Mouse (Mus musculus) MEL (cell line): Measurements from ENCODE around the gene Sec1. TPM values are rescaled to one million over a fixed set of nuclear protein-coding genes. Genes with fewer than 3 reads are reported as not detected.

ENCODE experiments used
- DNase-seq: peaks from one replicate; pipeline ENCODE4 v3.0.0; 2011; ENCODE audit warnings: low read depth, low spot score
- H3K27ac ChIP-seq: 2 replicates; pipeline ENCODE4 v1.5.1; 2012; ENCODE audit warnings: low read depth, mild to moderate bottlenecking, control low read depth, low read length, moderate library complexity; ENCODE audit not compliant: control insufficient read depth
- H3K27me3 ChIP-seq, 2 experiments: fragments of 150-350 bp in 1 of 2; sonication (generic) in 1 of 2; 2 replicates each; pipeline ENCODE4 v1.6.1; 2012; ENCODE audit warnings: low read length in 2 of 2, mild to moderate bottlenecking in 2 of 2, improper control_type of control experiment in 1 of 2, moderate library complexity in 1 of 2; ENCODE audit not compliant: insufficient read depth in 2 of 2, control insufficient read depth in 1 of 2
- H3K36me3 ChIP-seq, 2 experiments: 2 replicates each; pipeline ENCODE4 v1.6.1; 2012 to 2014; ENCODE audit warnings: low read length in 2 of 2, improper control_type of control experiment in 1 of 2, inconsistent platforms in 1 of 2, mild to moderate bottlenecking in 1 of 2; ENCODE audit not compliant: insufficient read depth in 2 of 2, control insufficient read depth in 1 of 2
- H3K4me1 ChIP-seq, 2 experiments: fragments of 150-350 bp in 1 of 2; sonication (generic) in 1 of 2; 2 replicates each; pipeline ENCODE4 v1.6.1; 2012; ENCODE audit warnings: low read length in 2 of 2, improper control_type of control experiment in 1 of 2, mild to moderate bottlenecking in 1 of 2; ENCODE audit not compliant: insufficient read depth in 2 of 2, control insufficient read depth in 1 of 2
- H3K4me3 ChIP-seq, 2 experiments: fragments of 150-350 bp in 1 of 2; sonication (generic) in 1 of 2; 2 replicates each; pipeline ENCODE4 v1.5.1; 2012; ENCODE audit warnings: low read depth in 2 of 2, low read length in 2 of 2, mild to moderate bottlenecking in 2 of 2, moderate library complexity in 2 of 2, control low read depth in 1 of 2, improper control_type of control experiment in 1 of 2; ENCODE audit not compliant: control insufficient read depth in 1 of 2, insufficient read depth in 1 of 2
- H3K79me2 ChIP-seq: 2 replicates; pipeline ENCODE4 v1.6.1; 2012; ENCODE audit warnings: mild to moderate bottlenecking, low read length, moderate library complexity; ENCODE audit not compliant: control insufficient read depth, poor library complexity, insufficient read depth
- H3K9ac ChIP-seq: 2 replicates; pipeline ENCODE4 v1.6.1; 2012; ENCODE audit warnings: low read depth, mild to moderate bottlenecking, control low read depth, low read length, moderate library complexity; ENCODE audit not compliant: control insufficient read depth, poor library complexity, severe bottlenecking
- H3K9me3 ChIP-seq: fragments of 150-350 bp; sonication (generic); replicated peaks from 2 replicates; pipeline ENCODE4 v1.6.1; 2012; ENCODE audit warnings: mild to moderate bottlenecking, low read length, improper control_type of control experiment, moderate library complexity; ENCODE audit not compliant: insufficient read depth
- CHD1 ChIP-seq: IDR thresholded peaks from 2 replicates; pipeline ENCODE4 v1.6.1; 2012; ENCODE audit warnings: low read depth, mild to moderate bottlenecking, inconsistent platforms, low read length, improper control_type of control experiment
- CHD2 ChIP-seq: IDR thresholded peaks from 2 replicates; pipeline ENCODE4 v1.6.1; 2011; ENCODE audit warnings: low read length, improper control_type of control experiment
- CTCF ChIP-seq, 3 experiments: IDR thresholded peaks in 2 of 3; conservative IDR thresholded peaks in 1 of 3; 2 replicates each; pipeline ENCODE4 v1.5.1; 2011 to 2012; ENCODE audit warnings: low read length in 3 of 3, low read depth in 2 of 3, mild to moderate bottlenecking in 2 of 3, improper control_type of control experiment in 1 of 3, inconsistent platforms in 1 of 3, mixed read lengths in 1 of 3, moderate library complexity in 1 of 3; ENCODE audit not compliant: control insufficient read depth in 1 of 3, insufficient read depth in 1 of 3, poor library complexity in 1 of 3, severe bottlenecking in 1 of 3
- E2F4 ChIP-seq: IDR thresholded peaks from 2 replicates; pipeline ENCODE4 v1.6.1; 2011; ENCODE audit warnings: low read depth, low read length, improper control_type of control experiment, borderline replicate concordance
- ELF1 ChIP-seq: IDR thresholded peaks from 2 replicates; pipeline ENCODE4 v1.6.1; 2014; ENCODE audit warnings: low read depth, mild to moderate bottlenecking, inconsistent platforms, low read length, improper control_type of control experiment, moderate library complexity
- EP300 ChIP-seq, 2 experiments: IDR thresholded peaks; 2 replicates each; pipeline ENCODE4 v1.6.1; 2011; ENCODE audit warnings: improper control_type of control experiment in 2 of 2, low read length in 2 of 2, low read depth in 1 of 2, mild to moderate bottlenecking in 1 of 2
- GABPA ChIP-seq: IDR thresholded peaks from 2 replicates; pipeline ENCODE4 v1.6.1; 2012; ENCODE audit warnings: low read depth, mild to moderate bottlenecking, inconsistent platforms, low read length, improper control_type of control experiment, moderate library complexity
- GATA1 ChIP-seq: IDR thresholded peaks from 2 replicates; pipeline ENCODE4 v1.6.1; 2011; ENCODE audit warnings: low read depth, low read length, improper control_type of control experiment
- HCFC1 ChIP-seq: IDR thresholded peaks from 2 replicates; pipeline ENCODE4 v1.6.1; 2012; ENCODE audit warnings: low read depth, mild to moderate bottlenecking, inconsistent platforms, low read length, improper control_type of control experiment, moderate library complexity
- JUND ChIP-seq: IDR thresholded peaks from 2 replicates; pipeline ENCODE4 v1.6.1; 2011; ENCODE audit warnings: low read depth, mild to moderate bottlenecking, improper control_type of control experiment, low read length
- KAT2A ChIP-seq: conservative IDR thresholded peaks from 2 replicates; pipeline ENCODE4 v1.6.1; 2012; ENCODE audit warnings: low read depth, low read length, improper control_type of control experiment, inconsistent platforms
- MAFK ChIP-seq: IDR thresholded peaks from 2 replicates; pipeline ENCODE4 v1.6.1; 2011; ENCODE audit warnings: low read depth, mild to moderate bottlenecking, low read length, improper control_type of control experiment, borderline replicate concordance
- MAZ ChIP-seq: IDR thresholded peaks from 2 replicates; pipeline ENCODE4 v1.6.1; 2012; ENCODE audit warnings: low read depth, mild to moderate bottlenecking, inconsistent platforms, low read length, improper control_type of control experiment
- MEF2A ChIP-seq: IDR thresholded peaks from 2 replicates; pipeline ENCODE4 v1.6.1; 2014; ENCODE audit warnings: low read depth, mild to moderate bottlenecking, inconsistent platforms, low read length, improper control_type of control experiment; ENCODE audit not compliant: poor library complexity, insufficient replicate concordance, severe bottlenecking; ENCODE audit errors: extremely low read depth
- MXI1 ChIP-seq: IDR thresholded peaks from 2 replicates; pipeline ENCODE4 v1.6.1; 2011; ENCODE audit warnings: mild to moderate bottlenecking, low read depth, low read length, improper control_type of control experiment
- NRF1 ChIP-seq: IDR thresholded peaks from 2 replicates; pipeline ENCODE4 v1.6.1; 2014; ENCODE audit warnings: low read depth, mild to moderate bottlenecking, inconsistent platforms, low read length, improper control_type of control experiment, moderate library complexity; ENCODE audit not compliant: poor library complexity, insufficient read depth, severe bottlenecking
- POLR2AphosphoS2 ChIP-seq: IDR thresholded peaks from 2 replicates; pipeline ENCODE4 v1.6.1; 2011; ENCODE audit warnings: low read length, improper control_type of control experiment
- POLR2AphosphoS5 ChIP-seq: IDR thresholded peaks from 2 replicates; pipeline ENCODE4 v1.6.1; 2012; ENCODE audit warnings: low read depth, borderline replicate concordance, mild to moderate bottlenecking, inconsistent platforms, low read length, moderate library complexity, mixed read lengths
- RAD21 ChIP-seq: IDR thresholded peaks from 2 replicates; pipeline ENCODE4 v1.6.1; 2011; ENCODE audit warnings: mild to moderate bottlenecking, low read depth, low read length, improper control_type of control experiment
- TBP ChIP-seq: IDR thresholded peaks from 2 replicates; pipeline ENCODE4 v1.8.0; 2011; ENCODE audit warnings: low read depth, low read length, improper control_type of control experiment
- TCF12 ChIP-seq: IDR thresholded peaks from 2 replicates; pipeline ENCODE4 v1.6.1; 2014; ENCODE audit warnings: low read depth, mild to moderate bottlenecking, inconsistent platforms, low read length, improper control_type of control experiment, moderate library complexity
- UBTF ChIP-seq: IDR thresholded peaks from 2 replicates; pipeline ENCODE4 v1.6.1; 2012; ENCODE audit warnings: low read depth, mild to moderate bottlenecking, inconsistent platforms, low read length, improper control_type of control experiment, moderate library complexity, borderline replicate concordance; ENCODE audit not compliant: insufficient read depth
- USF1 ChIP-seq: IDR thresholded peaks from 2 replicates; pipeline ENCODE4 v1.6.1; 2014; ENCODE audit warnings: low read depth, mild to moderate bottlenecking, inconsistent platforms, low read length, improper control_type of control experiment, moderate library complexity
- USF2 ChIP-seq, 2 experiments: IDR thresholded peaks; 2 replicates each; pipeline ENCODE4 v1.6.1; 2011 to 2012; ENCODE audit warnings: improper control_type of control experiment in 2 of 2, low read length in 2 of 2, borderline replicate concordance in 1 of 2, inconsistent platforms in 1 of 2, low read depth in 1 of 2, mild to moderate bottlenecking in 1 of 2; ENCODE audit not compliant: insufficient read depth in 1 of 2
- ZC3H11A ChIP-seq: IDR thresholded peaks from 2 replicates; pipeline ENCODE4 v1.6.1; 2012; ENCODE audit warnings: low read depth, mild to moderate bottlenecking, inconsistent platforms, low read length, improper control_type of control experiment
- ZMIZ1 ChIP-seq: IDR thresholded peaks from 2 replicates; pipeline ENCODE4 v1.6.1; 2012; ENCODE audit warnings: low read depth, mild to moderate bottlenecking, inconsistent platforms, low read length, improper control_type of control experiment, moderate library complexity
- ZNF384 ChIP-seq: IDR thresholded peaks from 2 replicates; pipeline ENCODE4 v1.6.1; 2012; ENCODE audit warnings: low read depth, mild to moderate bottlenecking, inconsistent platforms, low read length, improper control_type of control experiment
- polyA plus RNA-seq, 2 experiments: library from polyadenylated mRNA; stranded (reverse) in 1 of 2; unstranded in 1 of 2; fragments of >175 nt in 1 of 2; fragments of >200 nt in 1 of 2; gene quantifications; 2 replicates each; pipeline versions ENCODE4 v1.2.1 to v1.2.4; 2012; ENCODE audit warnings: low replicate concordance in 2 of 2, low read depth in 1 of 2; ENCODE audit not compliant: insufficient read length in 2 of 2, insufficient read depth in 1 of 2, missing spikeins in 1 of 2
- total RNA-seq: library from RNA; depleted of rRNA; stranded (reverse); fragments of 300-350 nt; gene quantifications from 2 replicates; pipeline ENCODE4 v1.2.3, GENCODE M21; 2012

Sec1 gene
- total and polyA plus RNA-seq, 3 experiments = not detected

GRCm38 (mm10) chr7:45700301-45701015 lies 6.3 kb upstream of the Sec1 start (continued):
- TF ChIP-seq CHD2 (no peak), EP300 (IDR thresholded peaks at IDR 0.05; ENCODE audit: low read depth in 1 of 2, low read length in 2 of 2) (no peak), ZC3H11A (no peak), MAZ (no peak), ELF1 (no peak), CHD1 (no peak), UBTF (no peak), KAT2A (peak; percentile 96), HCFC1 (peak; percentile 100), NRF1 (no peak), USF1 (no peak), TBP (no peak), POLR2AphosphoS2 (no peak), MEF2A (no peak), MAFK (no peak)

- H3K9ac ChIP-seq = peak within 1 kb of the TSS; percentile 60
- no peak within 1 kb of the TSS for H3K27ac ChIP-seq
- no peak for DNase-seq
- no peaks in the 10 kb centered on the region for H3K36me3 ChIP-seq
- peaks cover 0 to 4% of the 10 kb centered on the region in 2 experiments; a peak in 2 of 4 replicates for H3K27me3 ChIP-seq
- no peaks in the 10 kb centered on the region; the same call in 1 of the 2 replicates for H3K79me2 ChIP-seq
- peaks cover 0 to 6% of the 10 kb centered on the region in 2 experiments; a peak in 2 of 4 replicates for H3K4me1 ChIP-seq
- H3K4me3 ChIP-seq = peak within 1 kb of the TSS; percentile 10 to 12; a peak in 2 of 4 replicates
- H3K9me3 ChIP-seq = no peaks in the 10 kb centered on the region
- TF ChIP-seq ZNF384 (no peak), KAT2A (no peak), USF2 (IDR thresholded peaks at IDR 0.05; ENCODE audit: borderline replicate concordance in 1 of 2, insufficient read depth in 1 of 2, low read depth in 1 of 2, low read length in 2 of 2) (no peak), ELF1 (no peak), ZC3H11A (no peak), MEF2A (no peak), MXI1 (no peak), CHD2 (no peak), TCF12 (no peak), GABPA (no peak), TBP (no peak), UBTF (no peak), RAD21 (no peak), JUND (no peak), CTCF (IDR thresholded peaks at IDR 0.05 in 2 of 3, conservative IDR thresholded peaks at IDR 0.05 in 1 of 3; ENCODE audit: control insufficient read depth in 1 of 3, insufficient read depth in 1 of 3, low read depth in 2 of 3, low read length in 3 of 3, poor library complexity in 1 of 3, severe bottlenecking in 1 of 3) (no peak), POLR2AphosphoS5 (no peak), GATA1 (no peak), MAZ (no peak), E2F4 (no peak), ZMIZ1 (no peak)
Observed at GRCm38 (mm10) chr7:45699523-45700141, 5.4 kb upstream of the Sec1 start, which contains the start of gene Car11. Car11 (plus strand) TSS chr7:45699843.
